Mouse (Mus musculus) left cerebral cortex, adult 11 months (tissue): ENCODE data around the gene Fgfr2.

Experiments
- DNase-seq: peaks from one replicate; pipeline ENCODE4 v3.0.0; 2022; ENCODE audit warnings: low spot score

Gene Fgfr2

GRCm38 (mm10) chr7:130319799-130320556 lies 2803.2 kb downstream of the Fgfr2 start:
- peak; percentile 10 for DNase-seq

DNA sequence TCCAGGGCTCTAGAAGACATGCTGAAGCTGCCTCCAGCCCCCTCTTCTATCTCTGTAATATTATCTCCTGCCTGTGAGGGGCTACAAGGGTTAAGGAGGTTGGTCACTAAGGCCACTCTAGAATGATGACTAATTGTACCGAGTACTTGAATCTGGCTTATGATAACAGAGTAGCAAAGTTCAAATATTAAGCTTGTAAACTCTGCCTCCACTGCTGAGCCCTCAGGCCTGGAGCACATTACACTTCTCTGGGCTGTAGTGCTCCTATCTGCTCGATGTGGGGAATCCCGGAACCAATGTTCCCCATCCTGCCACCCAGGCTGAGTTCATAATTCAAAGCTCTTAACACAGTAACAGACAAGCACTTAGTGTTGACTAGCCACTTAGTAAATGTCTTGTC lies 2806.9 kb downstream of the Fgfr2 start:
- DNase-seq = no peak

GRCm38 (mm10) chr7:130315221-130315620 lies 2807.9 kb downstream of the Fgfr2 start:
- no peak for DNase-seq

DNA sequence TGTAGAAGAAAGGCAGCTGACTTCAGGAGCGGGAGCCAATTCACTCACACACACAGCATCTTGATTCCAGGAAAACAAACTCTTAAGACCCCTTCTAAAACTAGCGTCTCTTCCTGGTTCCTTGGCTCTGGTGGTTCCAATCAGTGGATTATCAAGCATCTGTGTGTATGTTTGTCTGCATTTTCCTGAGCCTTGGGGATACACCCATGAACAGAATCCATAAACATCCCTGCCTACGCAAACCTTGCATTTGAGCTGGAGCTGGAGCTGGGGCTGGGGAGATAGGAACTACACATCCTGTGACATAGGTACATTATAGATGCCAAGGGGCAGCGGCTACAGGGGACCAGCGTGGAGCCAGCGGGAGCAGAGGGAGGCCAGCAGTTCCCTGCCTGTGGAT lies 2808.5 kb downstream of the Fgfr2 start:
- DNase-seq = no peak

DNA sequence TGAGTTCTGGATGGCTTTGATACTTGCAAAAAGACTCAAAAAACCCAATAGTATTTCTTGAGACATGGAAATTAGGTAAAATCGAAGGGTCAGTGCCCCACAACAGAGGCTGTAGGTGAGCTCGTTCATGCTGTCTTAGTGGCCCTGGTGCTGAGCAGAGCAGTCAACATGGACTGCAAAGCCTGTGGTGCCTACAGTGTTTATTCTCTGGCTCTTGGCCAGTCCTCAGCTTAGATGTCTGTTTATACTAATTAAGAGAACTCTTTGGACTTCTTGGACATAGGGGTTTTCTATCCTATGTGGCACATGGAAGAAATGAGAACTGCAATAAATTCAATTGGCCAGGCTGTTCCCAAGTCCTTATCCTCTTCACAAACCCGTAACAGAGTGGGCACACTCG lies 2811.8 kb downstream of the Fgfr2 start:
- no peak for DNase-seq

GRCm38 (mm10) chr7:130309180-130309579 lies 2814.0 kb downstream of the Fgfr2 start:
- no peak for DNase-seq

- DNase-seq = no peak
Observed at GRCm38 (mm10) chr7:130307036-130307435, 2816.1 kb downstream of the Fgfr2 start.

DNA sequence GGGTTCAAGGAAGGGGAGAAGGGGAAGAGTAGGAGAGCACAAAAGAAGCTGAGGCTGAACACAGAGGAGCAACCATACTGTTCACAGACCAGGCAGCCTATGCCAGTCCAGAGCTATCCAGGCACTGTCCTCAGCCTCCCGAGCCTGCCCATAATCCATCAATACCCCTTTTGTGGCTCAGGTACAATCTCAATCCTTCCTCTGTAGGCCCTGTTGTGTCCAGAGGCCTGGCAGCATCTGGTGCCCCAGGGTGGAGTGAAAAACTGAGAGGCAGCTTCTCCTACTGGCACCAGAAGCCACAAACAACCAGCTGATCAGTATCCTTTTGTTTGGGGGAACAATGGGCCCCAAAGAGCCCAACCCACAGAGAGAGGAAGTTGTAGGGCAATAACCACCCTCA lies 2818.5 kb downstream of the Fgfr2 start:
- DNase-seq = peak; percentile 48

DNA sequence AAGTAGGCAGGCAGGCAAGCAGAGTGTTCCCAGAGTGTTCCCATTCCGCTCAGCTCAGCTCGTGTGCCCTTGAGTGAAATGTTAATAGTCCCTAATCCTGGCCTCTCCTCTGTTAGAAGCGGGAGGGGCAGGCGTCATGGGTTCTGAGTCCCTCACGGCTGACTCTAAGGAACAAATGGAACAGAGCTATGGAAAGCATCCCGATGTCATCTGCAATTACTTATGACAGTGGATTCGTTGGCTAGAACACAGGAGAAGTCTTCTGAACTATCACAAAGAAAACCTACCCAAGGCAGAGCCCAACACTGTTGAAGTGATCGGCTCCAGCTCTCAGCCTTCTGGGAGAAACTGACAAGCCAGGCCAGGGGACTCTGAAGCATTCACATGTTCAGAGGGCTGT lies 2819.7 kb downstream of the Fgfr2 start:
- DNase-seq = no peak

GRCm38 (mm10) chr7:130300606-130301005 lies 2822.5 kb downstream of the Fgfr2 start:
- DNase-seq = no peak

GRCm38 (mm10) chr7:130298926-130299594 lies 2824.1 kb downstream of the Fgfr2 start:
- DNase-seq = no peak

GRCm38 (mm10) chr7:130291179-130291578 lies 2832.0 kb downstream of the Fgfr2 start:
- no peak for DNase-seq

- DNase-seq = no peak
Observed at GRCm38 (mm10) chr7:130289428-130289790, 2833.7 kb downstream of the Fgfr2 start.

- DNase-seq = no peak
Observed at GRCm38 (mm10) chr7:130288719-130289427, 2834.3 kb downstream of the Fgfr2 start.

DNA sequence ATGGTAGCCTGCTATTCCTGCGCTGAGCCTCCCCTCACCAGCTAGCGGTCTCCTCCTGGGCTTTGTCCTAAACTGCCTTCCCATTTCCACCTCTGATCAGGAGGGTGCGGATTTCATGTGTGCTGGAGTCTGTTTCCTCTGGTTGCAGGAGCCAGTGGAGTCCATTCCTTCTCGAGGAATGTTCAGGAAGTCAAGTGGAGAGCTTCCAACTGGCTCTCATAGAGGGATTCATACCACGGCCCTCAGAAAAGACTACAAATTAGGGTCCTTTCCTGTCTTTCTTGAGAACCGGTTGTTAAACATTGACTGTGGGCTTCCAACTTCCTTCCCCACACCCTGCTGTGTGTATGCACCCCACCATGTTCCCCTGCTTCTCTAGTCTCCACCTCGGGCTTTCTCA lies 2834.9 kb downstream of the Fgfr2 start:
- no peak for DNase-seq

DNA sequence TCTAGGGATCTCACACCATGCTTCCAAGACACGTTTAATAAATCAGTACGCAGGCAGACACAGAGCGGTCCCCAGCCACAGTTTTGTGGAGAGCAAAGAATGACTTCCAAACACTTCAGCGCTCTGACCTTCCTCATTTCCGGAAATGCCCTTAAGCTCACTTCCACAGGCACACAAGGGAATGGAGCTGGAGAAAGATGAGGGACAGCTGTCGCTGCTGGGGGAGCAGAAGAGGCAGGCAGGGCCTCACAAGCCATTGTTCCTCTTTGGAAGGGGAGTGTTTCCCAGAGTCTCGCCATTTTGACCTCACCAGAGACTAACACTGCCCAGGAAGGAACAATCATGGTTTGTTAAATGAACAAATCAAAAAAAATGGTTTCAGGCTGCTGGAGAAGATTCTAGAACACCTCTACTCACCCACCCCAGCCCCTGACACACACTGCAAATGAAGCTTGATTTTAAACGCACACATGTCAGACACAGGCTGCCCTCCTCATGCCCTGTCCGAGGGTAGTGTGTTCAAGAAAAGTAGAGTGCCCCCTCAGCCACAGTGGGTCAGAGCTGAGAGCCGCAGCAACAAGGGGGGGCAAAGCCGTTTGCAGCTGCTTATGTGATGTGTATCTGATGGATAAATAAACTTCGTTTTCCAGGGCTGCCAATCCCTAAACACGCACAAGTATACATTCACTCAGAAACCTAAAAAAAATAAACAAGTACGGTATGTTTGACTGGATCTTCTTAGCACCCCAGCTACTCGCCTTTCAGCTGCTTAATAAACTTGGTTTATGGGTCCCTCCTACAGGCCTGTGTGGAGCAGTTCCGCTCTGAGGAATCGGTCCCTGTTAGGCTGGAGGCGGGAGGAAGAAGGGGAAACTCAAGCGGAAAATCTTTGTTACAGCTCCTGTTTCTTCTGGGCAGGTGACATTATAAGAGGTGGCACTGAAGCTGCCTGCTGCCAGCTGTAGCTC lies 2844.1 kb downstream of the Fgfr2 start:
- DNase-seq = no peak

DNA sequence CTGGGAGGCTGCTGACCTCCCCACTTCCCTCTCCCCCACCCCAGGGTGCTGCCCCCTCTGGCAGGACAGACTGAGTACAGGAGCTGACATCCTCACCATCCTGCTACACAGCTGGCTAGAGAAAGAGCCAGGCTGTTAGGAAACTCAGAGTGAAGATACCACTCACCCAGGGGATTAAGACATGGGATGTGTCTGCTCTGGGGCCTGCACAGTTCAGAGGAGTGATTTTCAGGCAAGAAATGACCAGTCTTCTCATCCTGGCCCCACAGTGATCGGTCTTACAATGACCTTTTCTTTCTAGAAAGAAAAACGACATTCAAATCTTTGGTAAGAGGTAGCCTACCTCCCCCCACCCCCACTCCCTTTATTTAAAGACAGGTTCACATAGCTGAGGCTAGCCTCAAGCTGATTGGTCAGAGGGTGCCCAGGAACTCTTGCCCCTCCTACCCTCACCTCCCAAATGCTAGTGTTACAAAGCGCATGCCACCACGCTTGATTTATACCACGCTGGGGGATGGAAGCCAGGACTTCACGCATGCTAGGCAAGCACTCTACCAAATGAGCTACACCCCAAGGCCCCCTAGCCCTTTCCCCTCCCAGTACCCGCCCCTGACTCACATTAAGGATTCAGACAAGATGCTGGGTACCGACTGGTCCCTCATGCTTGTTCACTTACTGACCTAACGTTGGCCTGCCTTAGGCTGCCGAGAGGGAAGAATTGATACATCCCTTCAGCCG lies 2845.0 kb downstream of the Fgfr2 start:
- DNase-seq = no peak

DNA sequence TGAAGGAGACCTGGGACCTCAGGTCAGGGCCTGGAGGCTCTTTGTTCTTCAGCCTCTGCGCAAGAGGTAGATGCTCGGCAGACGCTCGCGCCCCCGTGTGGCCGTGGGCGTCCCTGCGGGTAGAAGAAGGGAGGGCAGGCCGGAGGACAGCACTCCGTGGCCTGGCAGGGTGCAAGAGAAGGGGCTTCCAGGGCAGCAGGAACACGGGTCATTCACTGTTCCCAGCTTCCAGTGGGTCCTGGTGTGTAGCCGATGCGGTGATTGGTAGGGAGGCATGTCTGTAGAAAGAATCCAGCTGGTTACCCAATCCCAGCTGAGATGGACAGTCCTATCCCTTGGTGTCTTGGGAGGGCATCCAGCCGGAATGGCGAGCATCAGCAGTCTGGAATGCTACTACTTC lies 2849.9 kb downstream of the Fgfr2 start:
- DNase-seq = peak; percentile 48

- DNase-seq = no peak
Observed at GRCm38 (mm10) chr7:130270807-130271206, 2852.3 kb downstream of the Fgfr2 start.

DNA sequence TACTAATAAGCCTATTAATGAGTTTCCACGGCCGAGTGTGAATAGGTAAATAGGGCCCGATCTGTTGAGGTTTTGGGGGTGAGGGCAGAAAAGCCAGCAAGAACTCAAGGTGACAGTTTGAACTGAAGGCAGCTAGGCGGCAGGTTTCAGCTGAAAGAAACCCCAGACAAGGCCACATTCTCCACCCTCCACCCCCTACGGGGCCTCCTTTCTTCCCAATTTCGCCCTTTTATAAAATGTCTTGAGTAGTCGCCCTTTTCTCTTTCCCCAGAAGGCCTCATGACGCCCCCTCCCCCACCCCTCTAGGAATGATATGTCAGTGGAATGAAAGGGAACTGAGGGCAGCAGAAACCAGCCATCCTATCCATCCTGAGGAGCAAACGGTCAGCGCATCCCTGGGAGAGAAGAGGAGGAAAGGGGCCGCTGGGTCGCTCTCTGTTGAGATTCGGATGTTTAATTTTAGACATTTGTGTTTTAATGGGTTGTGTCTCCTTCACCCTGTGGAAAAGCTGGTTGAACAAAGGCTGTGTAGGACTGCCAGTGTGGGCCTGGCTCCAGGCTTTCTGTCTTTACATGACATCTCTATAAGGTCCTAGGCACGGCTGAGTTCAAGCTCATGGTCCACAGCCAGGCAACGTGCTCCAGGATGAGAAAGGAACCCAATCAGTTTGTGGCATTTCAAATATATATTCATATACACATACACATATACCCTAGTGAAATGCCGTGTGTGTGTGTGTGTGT lies 2853.9 kb downstream of the Fgfr2 start:
- no peak for DNase-seq

DNA sequence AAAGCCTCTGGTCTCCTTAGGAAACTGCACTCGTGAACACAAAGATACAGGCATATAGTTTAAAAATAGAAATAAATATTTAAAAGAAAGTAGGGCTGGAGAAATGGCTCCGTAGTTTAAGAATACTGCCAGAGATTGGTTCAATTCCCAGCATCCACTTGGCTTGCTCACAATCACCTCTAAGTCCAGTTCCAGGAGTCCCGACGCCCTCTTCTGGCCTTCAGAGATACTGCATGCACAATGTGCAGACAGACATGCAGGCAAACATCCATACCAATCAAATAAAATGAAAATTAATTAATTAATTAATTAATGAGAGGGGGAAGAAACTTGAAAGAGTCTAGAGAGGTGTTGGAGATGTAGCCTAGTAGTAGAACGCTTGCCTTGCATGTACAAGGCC lies 2856.1 kb downstream of the Fgfr2 start:
- no peak for DNase-seq
